Mouse (Mus musculus): Measurements from ENCODE around the gene Arf5. TPM values are rescaled to one million over a fixed set of nuclear protein-coding genes. Genes with fewer than 3 reads are reported as not detected.

Gene Arf5
- total RNA-seq, 2 experiments from 2014 or later: 205 TPM

Other genes starting within 250 kb of the Arf5 start
- gene Zfp800, start 25.6 kb upstream of the Arf5 start, total RNA-seq (2021): 10 to 100 TPM; 12.2 TPM
- gene Fscn3, start 4.2 kb downstream of the Arf5 start, total RNA-seq (2021): not detected
- gene Gcc1, start 4.8 kb downstream of the Arf5 start, total RNA-seq (2021): 10 to 100 TPM; 10.8 to 11.6 TPM
- not detected for gene Pax4, start 25.8 kb downstream of the Arf5 start, total RNA-seq (2021)
- gene Snd1, start 51.6 kb downstream of the Arf5 start, total RNA-seq (2021): 100 to 1,000 TPM in 1 of 2 experiments, 10 to 100 TPM in 1; 91.2 to 105 TPM